Mouse (Mus musculus): ENCODE measurements at regions not wholly inside any gene's neighbourhood (a gene's known extent, or its start where the extent isn't known, plus 50 kb on each side); places are given as distances from the start of the nearest gene placed in this dataset.

DNA sequence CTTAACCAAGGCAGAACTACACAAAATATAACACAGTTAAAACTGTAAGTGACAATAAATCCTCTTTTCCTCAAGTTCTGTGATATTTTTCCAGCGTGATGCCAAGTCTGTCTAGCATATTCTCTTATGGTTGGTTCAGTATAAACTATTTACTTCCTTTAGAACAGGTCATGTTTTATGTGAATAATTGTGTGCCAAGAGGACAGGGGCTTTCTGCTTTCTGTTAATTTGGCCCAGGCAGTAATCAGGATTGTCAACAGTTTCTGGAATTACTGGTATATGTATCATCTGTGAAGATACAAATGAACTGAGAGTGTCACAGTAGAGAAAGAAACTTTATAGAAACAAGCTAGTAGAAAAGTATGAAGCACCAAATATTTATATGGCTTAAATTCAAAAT is 1039.5 kb upstream of the Adcyap1 start:
- no peak for ATAC-seq (ENCODE audit: insufficient number of reproducible peaks, insufficient read depth, low FRiP score, low TSS enrichment)
- Histone ChIP-seq H3K27ac (no peak overlapping the region), H3K9ac (no peak overlapping the region), H3K4me3 (no peak overlapping the region), H3K27me3 (no peaks in the 10 kb centered on the region), H3K4me2 (replicated peaks) (no peak overlapping the region), H3K9me3 (no peaks in the 10 kb centered on the region), H3K36me3 (no peaks in the 10 kb centered on the region), H3K4me1 (no peaks in the 10 kb centered on the region)
- WGBS: 51% methylated on average over 1 of the region's 1 CpGs

DNA sequence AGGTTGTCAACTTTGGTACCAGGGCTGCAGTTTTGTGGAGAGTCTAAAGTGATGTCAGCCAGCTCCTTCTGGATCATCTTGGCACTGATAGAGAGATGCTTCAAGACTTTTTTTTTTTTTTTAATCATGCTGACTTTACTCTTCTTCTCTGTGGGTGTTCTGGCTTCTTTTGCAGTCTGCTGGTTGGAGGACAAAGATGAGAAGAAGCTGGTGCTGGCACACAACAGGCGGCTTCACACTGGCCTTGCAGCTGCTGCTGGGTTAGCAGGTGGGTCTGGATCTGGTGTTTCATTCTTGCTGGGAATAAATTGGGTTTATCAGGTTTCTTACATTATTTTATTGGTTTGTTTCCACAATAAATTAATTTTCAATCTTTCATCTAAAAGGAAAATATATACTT is 1013.1 kb upstream of the Adcyap1 start:
- Histone ChIP-seq H3K36me3 (no peaks in the 10 kb centered on the region), H3K9ac (no peak overlapping the region), H3K4me3 (no peak overlapping the region), H3K27me3 (no peaks in the 10 kb centered on the region), H3K27ac (no peak overlapping the region), H3K4me2 (replicated peaks) (no peak overlapping the region), H3K9me3 (no peaks in the 10 kb centered on the region), H3K4me1 (no peaks in the 10 kb centered on the region)
- WGBS: 70% methylated on average over 1 of the region's 1 CpGs
- no peak for ATAC-seq (ENCODE audit: insufficient number of reproducible peaks, insufficient read depth, low FRiP score, low TSS enrichment)

DNA sequence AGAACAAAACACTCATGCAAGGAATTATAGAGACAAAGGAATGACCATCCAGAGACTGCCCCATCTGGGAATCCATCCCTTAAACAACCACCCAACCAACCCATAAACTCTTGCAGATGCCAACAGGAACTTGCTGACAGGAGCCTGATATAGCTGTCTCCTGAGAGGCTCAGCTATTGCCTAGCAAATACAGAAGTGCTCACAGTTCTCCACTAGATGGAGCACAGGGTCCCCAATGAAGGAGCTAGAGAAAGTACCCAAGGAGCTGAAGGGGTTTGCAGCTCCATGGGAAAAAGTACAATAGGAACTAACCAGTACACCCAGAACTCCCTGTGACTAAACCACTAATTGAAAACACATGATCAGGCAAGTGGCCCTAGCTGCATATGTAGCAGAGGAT is 988.1 kb upstream of the Adcyap1 start:
- no peak overlapping the region for H3K4me3 ChIP-seq
- H3K9ac ChIP-seq: no peak overlapping the region
- 0 out of 2 replicates have a peak, but pooled peaks have one; percentile 15 for ATAC-seq (ENCODE audit: insufficient number of reproducible peaks, insufficient read depth, low FRiP score, low TSS enrichment)
- no peaks in the 10 kb centered on the region for H3K4me1 ChIP-seq
- H3K27ac ChIP-seq: no peak overlapping the region
- H3K27me3 ChIP-seq: no peaks in the 10 kb centered on the region
- H3K9me3 ChIP-seq: no peaks in the 10 kb centered on the region
- H3K36me3 ChIP-seq: no peaks in the 10 kb centered on the region
- H3K4me2 ChIP-seq (replicated peaks): no peak overlapping the region

DNA sequence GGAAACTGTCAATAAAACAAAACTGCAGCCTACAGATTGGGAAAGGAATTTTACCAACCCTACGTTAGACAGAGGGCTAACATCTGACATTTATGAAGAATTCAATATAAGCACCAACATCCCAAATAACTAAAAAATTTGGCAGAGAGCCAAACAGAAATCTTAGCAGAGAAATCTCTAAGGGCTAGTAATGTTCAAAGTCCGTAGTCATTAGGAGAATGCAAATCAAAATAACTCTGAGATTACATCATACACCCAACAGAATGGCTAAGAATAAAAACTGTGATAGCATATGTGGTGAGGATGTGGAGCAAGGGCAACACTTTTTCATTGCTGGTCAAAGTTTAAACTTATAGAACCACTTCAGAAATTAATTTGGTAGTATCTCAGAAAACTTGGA is 982.4 kb upstream of the Adcyap1 start:
- ATAC-seq (ENCODE audit: insufficient number of reproducible peaks, insufficient read depth, low FRiP score, low TSS enrichment): no peak
- Histone ChIP-seq H3K4me2 (replicated peaks) (no peak overlapping the region), H3K9ac (no peak overlapping the region), H3K4me3 (no peak overlapping the region), H3K9me3 (no peaks in the 10 kb centered on the region), H3K36me3 (no peaks in the 10 kb centered on the region), H3K27me3 (no peaks in the 10 kb centered on the region), H3K4me1 (no peaks in the 10 kb centered on the region), H3K27ac (no peak overlapping the region)
- 47% methylated on average over 2 of the region's 2 CpGs for WGBS

Measured in embryonic facial prominence, embryonic 12.5 days (tissue).